Mouse (Mus musculus) central nervous system, embryonic 14 days (tissue): ENCODE measurements around the gene Nkiras2. TPM values are rescaled to one million over a fixed set of nuclear protein-coding genes. Genes with fewer than 3 reads are reported as not detected.

Experiments used
- polyA plus RNA-seq: library from polyadenylated mRNA; depleted of rRNA; stranded (reverse); fragments of >200 nt; gene quantifications from 2 replicates; pipeline ENCODE4 v1.2.3, GENCODE M21; 2012; rRNA removed

Gene Nkiras2
- 93.5 and 98.6 TPM in 2 replicates for polyA plus RNA-seq

GRCm38 (mm10) chr11:100618761-100619484 lies at the start of gene Nkiras2:
Gene Nkiras2 (plus strand): TSS chr11:100619244.

GRCm38 (mm10) chr11:100574708-100575483 lies 44.1 kb upstream of the Nkiras2 start, which contains the start of gene Cnp:
Gene Cnp (plus strand): TSS chr11:100574904.

GRCm38 (mm10) chr11:100619982-100620381 lies 938 bp downstream of the Nkiras2 start, which contains the start of gene Dnajc7:
Gene Dnajc7 (minus strand): TSS chr11:100620168.

Other genes with a start within 250 kb of the Nkiras2 start
- gene Jup, start 221.5 kb upstream of the Nkiras2 start, polyA plus RNA-seq = 57.1 and 75.3 TPM in 2 replicates
- gene P3h4, start 204.4 kb upstream of the Nkiras2 start, polyA plus RNA-seq = 18.9 and 36.6 TPM in 2 replicates
- gene Fkbp10, start 203.5 kb upstream of the Nkiras2 start, polyA plus RNA-seq = 29.8 and 75.3 TPM in 2 replicates
- 113 and 117 TPM in 2 replicates for gene Nt5c3b, start 177.4 kb upstream of the Nkiras2 start, polyA plus RNA-seq
- gene Klhl10, start 177.3 kb upstream of the Nkiras2 start, polyA plus RNA-seq = 1.5 TPM in 2 replicates
- 7.5 and 8.1 TPM in 2 replicates for gene Klhl11, start 146.5 kb upstream of the Nkiras2 start, polyA plus RNA-seq
- gene Acly, start 91.2 kb upstream of the Nkiras2 start, polyA plus RNA-seq = 182 and 207 TPM in 2 replicates
- 1.6 and 1.7 TPM in 2 replicates for gene Ttc25, start 73.6 kb upstream of the Nkiras2 start, polyA plus RNA-seq
- 15.2 and 19.3 TPM in 2 replicates for gene Cnp, start 44.3 kb upstream of the Nkiras2 start, polyA plus RNA-seq
- 241 and 259 TPM in 2 replicates for gene Dnajc7, start 924 bp downstream of the Nkiras2 start, polyA plus RNA-seq
- gene Zfp385c, start 73.2 kb downstream of the Nkiras2 start, polyA plus RNA-seq = 0.26 and 2.1 TPM in 2 replicates
- gene Dhx58, start 85.0 kb downstream of the Nkiras2 start, polyA plus RNA-seq = 3.3 and 3.5 TPM in 2 replicates
- gene Kat2a, start 93.2 kb downstream of the Nkiras2 start, polyA plus RNA-seq = 62.1 and 66.2 TPM in 2 replicates
- not detected in 2 replicates for gene Hspb9, start 94.6 kb downstream of the Nkiras2 start, polyA plus RNA-seq
- 202 and 208 TPM in 2 replicates for gene Rab5c, start 119.0 kb downstream of the Nkiras2 start, polyA plus RNA-seq
- 26.0 and 29.2 TPM in 2 replicates for gene Kcnh4, start 140.7 kb downstream of the Nkiras2 start, polyA plus RNA-seq
- gene Hcrt, start 143.7 kb downstream of the Nkiras2 start, polyA plus RNA-seq = 0.15 and 0.38 TPM in 2 replicates
- 5.9 and 8.0 TPM in 2 replicates for gene Ghdc, start 151.7 kb downstream of the Nkiras2 start, polyA plus RNA-seq
- gene Stat5b, start 231.5 kb downstream of the Nkiras2 start, polyA plus RNA-seq = 15.6 and 17.7 TPM in 2 replicates
- 1.7 and 2.7 TPM in 2 replicates for gene Stat5a, start 240.1 kb downstream of the Nkiras2 start, polyA plus RNA-seq